Mouse (Mus musculus) cerebellum, postnatal 4 days (tissue): Measurements from ENCODE around the gene Prss57.

Experiments
- DNase-seq, 2 experiments: peaks; one replicate each; pipeline ENCODE4 v3.0.0; 2022; ENCODE audit warnings: low spot score in 2 of 2, mixed read lengths in 1 of 2

Gene Prss57

GRCm38 (mm10) chr10:79807826-79808225, 17.1 kb upstream of the Prss57 start:
- DNase-seq: peak in 1 of 2 experiments; percentile 42

- DNase-seq: no peak
Measured at GRCm38 (mm10) chr10:79806972-79807371, 16.2 kb upstream of the Prss57 start.

GRCm38 (mm10) chr10:79806331-79806730, 15.6 kb upstream of the Prss57 start:
- DNase-seq: no peak

- DNase-seq: no peak
Measured at GRCm38 (mm10) chr10:79805636-79806035, 14.9 kb upstream of the Prss57 start.

- peak; percentile 72 to 87 for DNase-seq
Measured at GRCm38 (mm10) chr10:79803716-79804323, 13.1 kb upstream of the Prss57 start.

- DNase-seq: no peak
Measured at GRCm38 (mm10) chr10:79802331-79802971, 11.7 kb upstream of the Prss57 start.

- DNase-seq: no peak
Measured at GRCm38 (mm10) chr10:79801837-79802236, 11.1 kb upstream of the Prss57 start.

- no peak for DNase-seq
Measured at GRCm38 (mm10) chr10:79800508-79800907, 9.7 kb upstream of the Prss57 start.

GRCm38 (mm10) chr10:79798289-79798928, 7.6 kb upstream of the Prss57 start:
- DNase-seq: no peak

- no peak for DNase-seq
Measured at GRCm38 (mm10) chr10:79797326-79797725, 6.6 kb upstream of the Prss57 start.

- no peak for DNase-seq
Measured at GRCm38 (mm10) chr10:79795905-79796304, 5.1 kb upstream of the Prss57 start.

GRCm38 (mm10) chr10:79794491-79794931, 3.8 kb upstream of the Prss57 start:
- no peak for DNase-seq

- no peak for DNase-seq
Measured at GRCm38 (mm10) chr10:79793738-79794490, 3.2 kb upstream of the Prss57 start.

- peak; percentile 69 to 84 for DNase-seq
Measured at GRCm38 (mm10) chr10:79793051-79793737, 2.4 kb upstream of the Prss57 start, which contains the start of gene Palm. Palm (plus strand) TSS chr10:79793572.

- DNase-seq: no peak
Measured at GRCm38 (mm10) chr10:79792339-79793040, 1.7 kb upstream of the Prss57 start.

- DNase-seq: no peak
Measured at GRCm38 (mm10) chr10:79789581-79789980, 1.2 kb downstream of the Prss57 start.

- peak; percentile 67 to 82 for DNase-seq
Measured at GRCm38 (mm10) chr10:79788386-79789158, 2.2 kb downstream of the Prss57 start.

- DNase-seq: peak in 1 of 2 experiments; percentile 48
Measured at GRCm38 (mm10) chr10:79783920-79784800, 6.6 kb downstream of the Prss57 start.

GRCm38 (mm10) chr10:79783050-79783449, 7.7 kb downstream of the Prss57 start:
- DNase-seq: no peak
